Mouse (Mus musculus): Measurements from ENCODE around the gene Gm14214. TPM values are rescaled to one million over a fixed set of nuclear protein-coding genes. Genes with fewer than 3 reads are reported as not detected.

The Gm14214 gene
- total RNA-seq, 1 experiment: not detected

DNA sequence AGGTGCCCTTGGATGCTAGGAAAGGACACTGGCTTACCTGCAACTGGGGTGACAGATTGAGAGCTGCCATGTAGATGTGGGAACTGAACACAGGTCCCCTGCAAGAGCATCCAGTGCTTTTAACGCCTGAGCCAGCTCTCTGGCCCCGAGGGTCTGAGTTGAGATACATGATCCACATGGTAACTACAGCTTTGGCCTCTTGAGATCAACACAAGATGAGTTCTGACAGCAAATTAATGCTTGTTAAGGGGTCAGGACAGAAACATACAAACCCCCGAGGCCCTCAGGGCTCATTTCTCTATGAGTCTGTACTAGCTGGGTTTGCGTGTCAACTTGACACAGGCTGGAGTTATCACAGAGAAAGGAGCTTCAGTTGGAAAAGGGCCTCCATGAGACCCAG, 25.9 kb downstream of the Gm14214 start:
- no peaks in the 10 kb centered on the region for H3K4me1 ChIP-seq (ENCODE audit: control insufficient read depth in 2 of 2, insufficient read depth in 2 of 2, low read length in 2 of 2, poor library complexity in 1 of 2)
- H3K36me3 ChIP-seq (ENCODE audit: control insufficient read depth, insufficient read depth, low read length, poor library complexity, severe bottlenecking): no peaks in the 10 kb centered on the region
- H3K9ac ChIP-seq (ENCODE audit: insufficient read depth, low read depth, low read length, poor library complexity, severe bottlenecking): no peak overlapping the region
- in situ Hi-C loops (cut with MboI; ENCODE audit: low sequenced_read_pairs in 2 of 2, unreplicated experiment in 2 of 2): no loop called here
- TF ChIP-seq HCFC1 (IDR thresholded peaks at IDR 0.05; ENCODE audit: borderline replicate concordance, insufficient read depth, low read length) (no peak), ZC3H11A (IDR thresholded peaks at IDR 0.05; ENCODE audit: borderline replicate concordance, low read depth, low read length) (no peak), ZNF384 (IDR thresholded peaks at IDR 0.05; ENCODE audit: low read depth, low read length) (no peak), MAFK (IDR thresholded peaks at IDR 0.05; ENCODE audit: insufficient read depth, low read depth, low read length) (no peak), CHD2 (IDR thresholded peaks at IDR 0.05; ENCODE audit: low read depth, low read length) (no peak)
- no peaks in the 10 kb centered on the region for H3K9me3 ChIP-seq (ENCODE audit: control insufficient read depth, insufficient read depth, low read depth, low read length)
- H3K4me3 ChIP-seq (ENCODE audit: insufficient read depth in 1 of 2, low read depth in 1 of 2, low read length in 2 of 2, poor library complexity in 1 of 2, severe bottlenecking in 1 of 2): no peak overlapping the region
- H3K27ac ChIP-seq (ENCODE audit: insufficient read depth, low read depth, low read length, poor library complexity, severe bottlenecking): no peak overlapping the region
- DNase-seq (ENCODE audit: low read depth, low spot score): no peak

- no peak for DNase-seq (ENCODE audit: low read depth, low spot score)
- H3K36me3 ChIP-seq (ENCODE audit: control insufficient read depth, insufficient read depth, low read length, poor library complexity, severe bottlenecking): no peaks in the 10 kb centered on the region
- H3K27ac ChIP-seq (ENCODE audit: insufficient read depth, low read depth, low read length, poor library complexity, severe bottlenecking): no peak overlapping the region
- H3K4me1 ChIP-seq (ENCODE audit: control insufficient read depth in 2 of 2, insufficient read depth in 2 of 2, low read length in 2 of 2, poor library complexity in 1 of 2): no peaks in the 10 kb centered on the region
- H3K9me3 ChIP-seq (ENCODE audit: control insufficient read depth, insufficient read depth, low read depth, low read length): no peaks in the 10 kb centered on the region
- in situ Hi-C loops (cut with MboI; ENCODE audit: low sequenced_read_pairs in 2 of 2, unreplicated experiment in 2 of 2): no loop called here
- no peak overlapping the region for H3K4me3 ChIP-seq (ENCODE audit: insufficient read depth in 1 of 2, low read depth in 1 of 2, low read length in 2 of 2, poor library complexity in 1 of 2, severe bottlenecking in 1 of 2)
- no peak overlapping the region; the same call in 1 of the 2 replicates for H3K9ac ChIP-seq (ENCODE audit: insufficient read depth, low read depth, low read length, poor library complexity, severe bottlenecking)
- no peak for TF ChIP-seq ZNF384 (IDR thresholded peaks at IDR 0.05; ENCODE audit: low read depth, low read length)
These were observed 26.7 kb downstream of the Gm14214 start for GRCm38 (mm10) chr2:154742911-154743819.

DNA sequence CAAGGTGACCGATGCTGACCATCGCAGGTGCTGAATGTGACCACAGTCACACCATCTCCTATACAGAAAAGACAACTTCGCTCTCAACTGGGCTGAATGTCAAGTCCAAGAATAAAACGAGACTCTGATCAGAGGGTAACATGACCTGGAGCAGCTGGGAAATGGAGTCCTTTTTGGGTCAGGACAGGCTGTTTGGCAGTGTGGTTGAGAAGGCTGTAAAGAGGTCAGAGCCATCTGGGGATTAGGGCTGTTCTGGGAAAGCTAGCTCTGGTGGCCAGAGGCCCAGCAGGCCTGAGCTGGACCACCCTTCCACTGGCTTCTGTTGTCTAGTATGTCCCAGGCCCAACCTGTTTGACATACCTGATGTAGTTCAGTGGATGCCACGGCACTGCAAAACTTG, 31.2 kb downstream of the Gm14214 start:
- H3K4me3 ChIP-seq (ENCODE audit: insufficient read depth in 1 of 2, low read depth in 1 of 2, low read length in 2 of 2, poor library complexity in 1 of 2, severe bottlenecking in 1 of 2): no peak overlapping the region
- in situ Hi-C loops (cut with MboI; ENCODE audit: low sequenced_read_pairs in 2 of 2, unreplicated experiment in 2 of 2): no loop called here
- no peaks in the 10 kb centered on the region for H3K9me3 ChIP-seq (ENCODE audit: control insufficient read depth, insufficient read depth, low read depth, low read length)
- H3K4me1 ChIP-seq (ENCODE audit: control insufficient read depth in 2 of 2, insufficient read depth in 2 of 2, low read length in 2 of 2, poor library complexity in 1 of 2): no peaks in the 10 kb centered on the region
- no peak for TF ChIP-seq MAFK (IDR thresholded peaks at IDR 0.05; ENCODE audit: insufficient read depth, low read depth, low read length)
- TF ChIP-seq ZC3H11A (IDR thresholded peaks at IDR 0.05; ENCODE audit: borderline replicate concordance, low read depth, low read length): no peak
- TF ChIP-seq CHD2 (IDR thresholded peaks at IDR 0.05; ENCODE audit: low read depth, low read length): no peak
- no peak for TF ChIP-seq ZNF384 (IDR thresholded peaks at IDR 0.05; ENCODE audit: low read depth, low read length)
- TF ChIP-seq HCFC1 (IDR thresholded peaks at IDR 0.05; ENCODE audit: borderline replicate concordance, insufficient read depth, low read length): no peak
- DNase-seq (ENCODE audit: low read depth, low spot score): no peak
- no peaks in the 10 kb centered on the region for H3K36me3 ChIP-seq (ENCODE audit: control insufficient read depth, insufficient read depth, low read length, poor library complexity, severe bottlenecking)
- no peak overlapping the region for H3K27ac ChIP-seq (ENCODE audit: insufficient read depth, low read depth, low read length, poor library complexity, severe bottlenecking)
- H3K9ac ChIP-seq (ENCODE audit: insufficient read depth, low read depth, low read length, poor library complexity, severe bottlenecking): no peak overlapping the region

DNA sequence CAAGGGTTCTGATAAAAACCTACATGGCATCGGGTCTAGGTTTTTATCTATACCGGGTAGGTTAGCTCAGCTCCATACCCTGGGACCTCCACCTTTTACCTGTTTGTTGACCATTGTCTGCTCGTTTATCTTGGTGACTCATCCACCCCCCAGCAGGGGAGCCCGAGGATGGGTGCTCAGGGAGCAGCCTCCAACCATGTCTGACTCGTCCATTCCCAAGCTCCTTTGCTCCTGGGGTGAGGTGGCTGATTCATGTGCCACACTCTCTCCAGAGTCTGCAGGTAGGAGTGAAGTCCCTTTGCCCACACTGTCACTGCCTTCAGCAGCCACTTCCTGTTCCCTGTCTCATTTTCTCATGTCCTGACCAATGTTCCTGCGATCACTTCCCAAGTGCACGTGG, 33.8 kb downstream of the Gm14214 start:
- no peak for DNase-seq (ENCODE audit: low read depth, low spot score)
- Histone ChIP-seq H3K4me3 (ENCODE audit: insufficient read depth in 1 of 2, low read depth in 1 of 2, low read length in 2 of 2, poor library complexity in 1 of 2, severe bottlenecking in 1 of 2) (no peak overlapping the region), H3K27ac (ENCODE audit: insufficient read depth, low read depth, low read length, poor library complexity, severe bottlenecking) (no peak overlapping the region), H3K36me3 (ENCODE audit: control insufficient read depth, insufficient read depth, low read length, poor library complexity, severe bottlenecking) (no peaks in the 10 kb centered on the region), H3K4me1 (ENCODE audit: control insufficient read depth in 2 of 2, insufficient read depth in 2 of 2, low read length in 2 of 2, poor library complexity in 1 of 2) (peaks cover 0 to 5% of the 10 kb centered on the region in 2 experiments; a peak in 1 of 4 replicates), H3K9me3 (ENCODE audit: control insufficient read depth, insufficient read depth, low read depth, low read length) (no peaks in the 10 kb centered on the region), H3K9ac (ENCODE audit: insufficient read depth, low read depth, low read length, poor library complexity, severe bottlenecking) (no peak overlapping the region)
- TF ChIP-seq ZNF384 (IDR thresholded peaks at IDR 0.05; ENCODE audit: low read depth, low read length) (no peak), ZC3H11A (IDR thresholded peaks at IDR 0.05; ENCODE audit: borderline replicate concordance, low read depth, low read length) (no peak), MAFK (IDR thresholded peaks at IDR 0.05; ENCODE audit: insufficient read depth, low read depth, low read length) (no peak), HCFC1 (IDR thresholded peaks at IDR 0.05; ENCODE audit: borderline replicate concordance, insufficient read depth, low read length) (no peak), CHD2 (IDR thresholded peaks at IDR 0.05; ENCODE audit: low read depth, low read length) (no peak)
- in situ Hi-C loops (cut with MboI; ENCODE audit: low sequenced_read_pairs in 2 of 2, unreplicated experiment in 2 of 2): no loop called here

Data from ES-E14 (cell line).